Mouse (Mus musculus) left cerebral cortex, adult 8-10 months (tissue): Measurements from ENCODE around the gene Kcne2. TPM values are rescaled to one million over a fixed set of nuclear protein-coding genes. Genes with fewer than 3 reads are reported as not detected.
A peak's percentile ranks its signal among the peaks of the same experiment; 100 is the strongest.

Experiments
- DNase-seq, 2 experiments: peaks; one replicate each; pipeline ENCODE4 v3.0.0; 2022; ENCODE audit warnings: low spot score in 2 of 2
- total RNA-seq, 4 experiments: library from RNA; stranded (reverse); gene quantifications; 2 replicates each; pipeline ENCODE4 v1.2.4; 2022

Gene Kcne2
- 1 to 10 TPM in 1 of 4 experiments, under 1 TPM in 2, not detected in 1; 0.21 to 2.5 (median 0.66) TPM for total RNA-seq

DNA sequence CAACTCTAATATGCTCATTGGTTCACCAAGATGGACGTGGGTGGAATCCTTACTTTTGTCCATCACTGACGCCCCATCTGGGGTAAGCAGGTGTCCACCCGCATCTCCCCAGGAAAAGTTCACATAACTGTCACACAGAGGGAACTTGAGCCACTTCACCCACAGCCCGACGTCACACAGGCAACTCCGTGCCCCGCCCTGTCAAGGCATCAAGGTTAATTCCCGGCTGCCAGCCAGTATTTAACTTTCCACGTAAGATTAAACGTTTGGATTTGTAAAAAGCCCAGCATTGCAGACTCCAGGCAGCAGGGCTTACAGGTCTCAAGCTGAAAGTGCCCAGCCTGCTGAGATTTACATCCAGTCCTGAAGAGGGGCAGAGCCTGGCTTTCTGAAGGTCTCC, at the start of gene Kcne2:
Gene Kcne2, plus strand, starts transcription at position 289 of the 400 bp plus-strand sequence.
- DNase-seq: no peak

DNA sequence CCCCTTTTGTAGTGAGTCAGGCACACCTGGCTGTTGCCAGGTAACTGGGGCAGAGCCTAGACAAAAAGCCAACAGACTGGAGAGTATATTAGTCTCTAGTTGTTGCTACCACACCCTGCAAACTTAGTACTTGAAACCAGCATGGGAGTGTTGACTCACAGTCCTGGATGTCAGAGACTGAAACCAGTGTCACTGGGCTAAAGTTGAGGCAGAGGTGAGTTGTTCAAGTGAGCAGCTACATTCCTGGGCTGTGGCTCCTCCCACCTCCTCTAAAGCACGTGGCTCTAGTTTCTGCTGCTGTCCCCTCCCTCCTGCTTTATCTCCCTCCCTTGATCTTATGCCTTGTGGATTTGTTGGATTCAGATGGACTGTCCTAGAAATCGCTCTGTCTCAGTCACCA, 46.3 kb upstream of the Kcne2 start:
- no peak for DNase-seq

DNA sequence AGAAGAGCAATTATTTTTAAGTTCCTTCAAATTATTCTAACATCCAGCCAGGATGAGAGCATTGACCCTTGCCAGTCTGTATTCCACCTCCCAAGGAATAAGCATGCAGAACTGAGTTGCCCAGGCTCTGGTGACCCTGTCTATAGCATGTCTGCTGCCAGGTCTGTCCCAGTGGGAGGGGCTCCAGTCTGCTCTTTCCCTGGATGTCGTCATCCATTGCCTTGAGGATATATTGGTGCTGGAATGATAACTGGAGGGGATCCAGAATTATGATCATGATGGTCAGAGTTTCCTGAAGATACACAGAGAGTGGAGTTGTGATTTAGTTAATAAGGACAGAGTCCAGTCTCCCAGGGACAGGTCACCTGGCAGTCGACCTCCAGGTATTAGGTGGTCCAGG, 45.2 kb upstream of the Kcne2 start:
- no peak for DNase-seq

DNA sequence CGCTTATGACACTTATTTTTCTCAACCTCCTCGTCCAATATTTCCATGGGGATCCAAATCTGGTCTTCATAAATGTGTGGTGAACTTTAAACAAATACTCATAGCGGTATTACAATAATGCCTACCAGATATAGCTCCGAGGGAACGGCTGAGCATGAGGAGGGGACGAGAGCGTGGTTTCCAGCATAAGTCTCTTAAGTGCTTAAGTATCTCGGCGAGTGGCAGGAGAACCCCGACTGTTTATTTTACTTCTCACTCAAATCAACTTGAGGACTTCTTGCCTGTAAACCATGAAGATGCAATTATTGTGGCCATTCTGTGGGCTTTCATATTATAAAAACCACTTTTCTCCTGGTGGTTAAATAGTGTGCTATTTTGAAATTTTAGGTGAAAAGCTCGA, 44.5 kb upstream of the Kcne2 start:
- no peak for DNase-seq

DNA sequence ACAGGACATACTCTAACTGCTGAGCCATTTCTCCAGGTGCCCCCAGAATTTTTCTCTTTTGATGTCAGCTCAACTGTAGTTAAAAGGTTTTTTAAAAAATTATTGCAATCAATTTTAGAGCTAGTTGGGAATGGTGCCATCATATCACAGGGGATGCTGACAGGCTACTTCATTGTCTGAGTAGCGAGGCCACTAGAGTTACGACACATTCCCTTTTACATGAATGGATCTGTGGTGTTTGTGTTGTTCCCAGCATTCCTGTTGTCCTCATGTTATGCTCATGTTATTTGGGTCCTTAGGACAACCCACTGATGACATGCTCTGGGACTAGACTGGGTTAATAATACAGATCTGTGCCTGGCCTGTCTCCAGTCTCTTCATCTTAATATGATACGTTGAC, 42.5 kb upstream of the Kcne2 start:
- DNase-seq: no peak

DNA sequence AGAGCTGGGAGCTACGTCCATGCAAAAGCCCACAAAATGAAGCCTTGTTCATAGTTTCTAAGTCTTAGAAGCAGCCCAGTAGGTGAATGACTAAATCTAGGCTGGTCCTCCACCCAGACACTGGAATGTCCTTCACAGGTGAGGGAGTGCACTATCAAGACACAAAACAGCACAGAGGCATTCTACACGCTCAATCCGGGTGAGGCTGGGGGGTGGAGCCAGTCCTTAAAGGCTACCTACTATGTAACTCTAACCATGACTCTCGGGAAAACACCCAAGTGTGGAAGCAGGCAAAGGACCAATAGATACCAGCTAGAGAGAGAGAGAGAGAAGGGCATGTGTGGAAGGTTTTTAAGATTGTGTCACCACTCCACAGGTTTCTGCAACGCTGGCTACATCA, 41.7 kb upstream of the Kcne2 start:
- DNase-seq: no peak

DNA sequence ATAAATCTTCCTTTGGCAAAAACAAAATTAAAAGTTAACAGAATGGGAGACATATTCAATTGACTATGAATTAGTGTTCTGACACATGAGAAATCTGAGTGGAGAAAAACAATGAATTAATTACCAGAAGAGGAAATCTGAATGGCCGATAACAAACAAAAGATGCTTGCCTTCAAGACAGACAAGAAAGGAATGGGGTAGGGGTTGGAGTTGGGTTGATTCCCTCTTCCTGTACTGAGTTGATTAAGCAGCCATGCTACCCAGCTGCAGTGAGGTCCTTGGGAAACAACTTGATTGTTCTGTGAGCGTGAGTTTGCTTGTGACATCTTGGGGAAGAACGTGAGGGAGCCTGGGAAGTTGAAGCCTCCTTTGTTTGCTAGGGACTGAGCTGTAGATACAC, 37.9 kb upstream of the Kcne2 start:
- no peak for DNase-seq

DNA sequence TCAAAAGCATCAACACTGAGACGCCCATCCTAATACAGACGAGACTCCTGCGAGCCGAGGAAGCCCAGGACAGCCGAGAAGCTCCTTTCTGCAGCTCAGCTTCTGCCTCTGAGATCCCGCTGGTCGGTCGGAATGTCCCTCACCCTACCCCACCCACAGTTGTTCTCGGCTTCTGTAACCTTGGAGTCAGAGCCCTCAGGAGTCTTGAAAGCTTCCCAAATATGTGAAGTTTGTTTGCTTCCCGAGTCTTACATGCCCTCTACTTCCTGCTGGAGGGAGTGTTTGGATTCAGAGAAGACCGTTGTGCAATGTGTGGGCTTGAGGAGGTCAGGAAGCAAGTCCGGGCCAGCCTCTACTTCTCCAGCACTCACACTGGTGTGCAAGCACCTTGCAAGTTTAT, 24.3 kb upstream of the Kcne2 start:
- no peak for DNase-seq

DNA sequence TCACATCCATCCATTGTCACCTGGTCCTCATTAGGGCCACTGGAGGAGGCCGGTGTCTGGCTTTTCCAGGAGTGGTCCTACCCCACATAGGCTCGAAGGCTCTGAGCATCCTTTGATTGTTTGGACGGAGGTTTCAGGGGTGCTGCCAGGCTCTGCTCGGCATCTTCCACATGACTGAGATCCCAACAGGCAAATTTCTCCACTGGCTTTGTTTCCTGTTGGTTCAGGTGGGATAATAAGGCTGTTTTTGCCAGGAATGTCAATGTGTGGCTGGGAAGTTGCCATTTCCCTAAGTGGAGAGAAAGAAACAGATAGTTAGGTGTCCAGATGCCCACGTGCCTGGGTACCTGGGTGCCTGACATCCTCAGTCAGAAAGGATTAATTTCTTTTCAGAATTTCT, 17.7 kb upstream of the Kcne2 start:
- DNase-seq: no peak

DNA sequence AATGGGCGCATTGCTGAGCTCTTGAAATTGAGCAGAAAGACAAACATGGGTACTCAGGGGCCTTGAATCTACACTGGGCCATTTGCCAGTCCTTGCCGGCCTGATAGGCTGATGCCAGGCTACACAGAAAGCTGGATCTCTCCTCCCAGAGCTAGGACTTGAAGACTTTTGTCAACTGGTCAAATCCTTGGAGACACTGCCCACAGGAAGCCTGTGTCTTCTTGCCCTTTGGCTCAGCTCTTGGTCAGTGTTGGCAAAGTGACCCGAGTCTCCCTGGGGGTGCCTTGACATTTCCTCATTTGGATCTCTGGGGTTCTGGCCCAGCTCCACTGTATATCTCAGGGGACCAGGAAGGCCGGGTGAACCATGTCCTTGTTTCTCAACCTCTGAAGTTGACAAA, 16.7 kb upstream of the Kcne2 start:
- no peak for DNase-seq

DNA sequence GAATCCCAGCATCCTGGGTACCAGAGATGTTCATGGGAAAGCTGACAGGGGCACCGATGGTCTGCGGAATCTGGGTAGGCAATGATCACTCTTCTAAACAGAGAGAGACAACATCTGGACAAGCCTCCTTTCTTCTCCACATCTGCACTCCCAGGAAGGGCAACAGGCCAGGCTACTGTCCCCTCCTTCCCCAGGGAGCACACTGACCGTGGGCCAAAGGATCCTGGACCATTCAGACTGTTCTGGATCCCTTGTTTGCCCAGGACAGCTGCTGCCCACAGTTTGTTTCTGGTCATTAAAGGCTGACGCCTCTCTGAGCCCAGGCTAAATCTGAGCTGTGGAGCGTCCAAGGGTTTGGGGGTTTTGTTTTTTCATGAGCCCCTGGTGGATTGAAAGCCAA, 9.5 kb upstream of the Kcne2 start:
- no peak for DNase-seq

DNA sequence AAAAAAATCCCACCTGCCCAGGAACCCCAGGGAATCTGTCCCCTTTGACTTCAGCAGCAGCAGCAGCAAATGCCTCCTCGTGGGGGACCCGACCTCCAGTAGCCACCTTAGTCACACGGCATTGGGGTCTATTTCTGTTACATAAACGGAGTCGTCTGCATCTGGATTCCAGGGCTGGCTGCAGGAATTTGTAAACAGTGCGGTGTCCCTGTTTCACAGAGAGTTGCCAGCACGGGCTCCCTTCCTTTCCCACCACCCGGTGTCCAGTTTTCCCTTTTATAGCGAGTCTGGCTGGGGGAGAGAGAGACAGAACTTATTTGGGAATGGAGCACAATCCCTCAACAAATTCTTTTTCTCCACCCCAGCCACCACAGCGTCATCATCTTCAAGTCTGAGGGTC, 7.1 kb upstream of the Kcne2 start:
- DNase-seq: no peak

DNA sequence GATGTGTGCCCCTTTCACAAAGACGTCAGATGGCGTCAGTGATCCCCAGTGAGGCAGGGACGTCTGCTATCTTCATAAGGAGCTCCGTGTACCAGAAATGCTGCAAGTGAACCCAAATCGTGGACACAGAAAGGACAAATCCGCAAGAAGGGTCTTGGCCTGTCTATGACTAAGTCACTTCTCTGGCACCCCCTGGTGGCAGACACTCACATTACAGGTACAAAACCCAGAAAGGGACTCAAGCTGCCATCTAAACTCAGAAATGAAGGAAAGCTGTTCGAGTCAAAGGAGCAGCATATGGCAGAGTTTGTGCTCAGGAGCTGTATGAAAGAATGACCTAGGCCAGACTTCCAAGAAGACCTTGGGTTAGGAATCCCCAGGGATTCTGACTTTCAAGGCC, 5.6 kb upstream of the Kcne2 start:
- DNase-seq: peak; percentile 62 to 94

DNA sequence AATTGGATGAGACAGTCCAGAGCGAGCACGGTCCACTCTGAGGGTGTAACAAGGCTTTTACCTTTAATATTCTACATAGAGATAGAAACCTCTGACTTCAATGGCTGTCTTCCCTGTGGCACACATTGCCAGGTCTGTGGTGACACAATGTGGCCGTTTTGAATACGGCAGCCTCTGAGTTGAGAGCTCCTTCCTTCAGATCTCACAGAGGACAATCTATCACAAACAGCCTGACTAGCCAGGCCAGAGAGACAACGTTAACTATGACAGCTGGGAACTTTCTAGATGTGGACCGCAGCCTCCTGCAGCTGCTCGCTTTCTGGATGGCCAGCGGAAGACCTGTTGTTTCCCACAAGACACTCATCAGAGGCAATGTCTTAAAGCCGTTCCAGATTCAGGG, 3.4 kb upstream of the Kcne2 start:
- DNase-seq: no peak

DNA sequence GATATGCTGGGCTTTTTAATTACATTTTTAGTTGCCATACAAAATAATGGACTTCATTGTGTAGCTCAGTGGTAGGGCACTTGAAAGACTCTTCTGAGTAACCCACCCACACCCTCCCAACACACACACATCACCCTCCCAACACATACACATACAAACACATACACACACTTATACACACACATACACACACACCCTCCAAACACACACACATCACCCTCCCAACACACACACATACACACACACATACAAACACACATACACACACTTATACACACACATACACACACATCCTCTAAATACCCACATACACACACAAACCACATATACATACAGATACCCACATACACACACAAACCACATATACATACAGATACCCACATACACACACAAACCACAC, 2.1 kb upstream of the Kcne2 start:
- DNase-seq: no peak

DNA sequence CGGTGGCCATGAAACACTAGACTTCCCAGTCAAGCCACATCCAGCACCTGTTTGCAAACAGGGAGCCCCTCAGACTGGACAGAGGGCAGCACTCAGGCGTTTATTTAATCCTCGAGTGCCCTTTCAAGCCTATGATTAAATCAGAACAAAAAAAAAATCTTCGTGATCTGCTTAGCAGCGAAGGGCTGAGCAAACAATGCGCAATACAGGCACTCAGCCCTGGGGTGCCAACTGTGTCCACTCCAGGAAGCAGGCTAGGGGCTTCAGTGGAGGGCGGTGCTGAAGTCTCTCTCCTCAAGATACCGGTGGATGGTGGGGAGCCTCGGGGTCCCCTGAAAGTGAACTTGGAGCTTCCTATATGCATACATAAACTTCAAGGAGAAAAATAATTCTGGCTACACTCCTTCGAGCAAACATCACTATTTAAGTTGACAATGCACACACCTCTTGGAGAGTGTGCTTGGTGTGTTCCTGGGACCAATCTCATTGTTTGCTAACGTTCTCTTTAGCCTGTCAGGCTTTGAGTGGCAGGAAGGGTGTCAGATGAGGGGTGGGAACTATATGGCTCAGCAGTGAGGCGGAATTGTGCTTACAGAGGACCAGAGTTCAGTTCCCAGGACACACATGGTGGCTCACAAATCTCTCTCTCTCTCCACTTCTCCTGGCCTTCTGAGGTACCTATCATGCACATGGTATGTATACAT, 2.2 kb downstream of the Kcne2 start:
- no peak for DNase-seq

DNA sequence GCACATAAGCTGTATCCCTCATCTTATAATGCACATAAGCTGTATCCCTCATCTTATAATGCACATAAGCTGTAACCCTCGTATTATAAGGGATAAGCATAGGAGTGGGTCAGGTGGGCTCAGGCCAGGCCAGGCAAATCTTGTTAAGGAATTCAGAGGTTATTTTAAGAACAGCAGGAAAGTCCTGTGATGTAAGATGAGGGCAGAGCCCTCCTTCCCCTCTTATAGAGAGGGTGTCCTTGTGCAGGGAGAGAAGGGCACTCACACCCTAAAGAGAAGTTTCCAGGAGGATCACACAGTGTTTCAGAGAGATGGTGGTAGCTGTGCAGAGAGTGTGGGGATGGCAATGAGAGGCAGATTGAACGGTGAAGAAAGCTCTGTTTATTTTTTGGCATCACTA, 3.1 kb downstream of the Kcne2 start:
- no peak for DNase-seq

DNA sequence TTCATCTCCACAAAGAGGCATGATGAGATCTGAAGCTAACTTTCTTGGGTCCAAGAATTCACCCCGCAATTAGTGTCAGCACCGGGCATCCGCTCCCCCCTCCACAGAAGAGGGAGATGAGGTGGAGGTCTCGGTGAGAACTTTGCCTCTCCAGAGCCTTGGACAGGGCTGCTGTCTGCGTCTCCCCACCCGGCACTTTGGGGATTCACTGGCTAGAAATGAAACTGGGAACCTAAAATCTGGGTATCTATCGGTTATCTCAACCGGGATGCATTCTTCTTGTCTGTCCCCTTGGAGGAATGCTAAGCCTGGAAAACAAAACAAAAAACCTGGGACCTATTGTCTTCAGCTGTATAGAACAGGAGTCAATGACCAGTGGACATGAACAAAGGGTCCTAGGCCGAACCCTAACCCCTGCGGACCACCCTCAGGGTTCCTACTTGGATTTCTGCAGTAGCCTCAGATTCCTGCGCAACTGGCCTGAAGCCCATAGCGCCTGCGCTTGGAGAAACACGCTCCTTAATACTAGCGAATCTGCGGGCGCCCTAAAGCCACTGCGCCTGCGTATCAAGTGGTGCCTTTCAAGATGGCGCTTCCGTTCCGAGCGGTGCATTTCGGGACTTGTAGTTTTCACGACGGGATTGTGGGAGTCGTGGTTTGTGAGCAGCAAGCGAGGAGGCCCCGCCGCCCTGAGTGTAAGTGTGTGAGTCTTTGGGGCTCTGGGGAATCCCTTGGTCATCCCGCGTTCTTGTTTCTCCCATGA, 8.6 kb downstream of the Kcne2 start, which contains the start of gene Smim11:
Gene Smim11, plus strand, starts transcription at position 638 of the 763 bp plus-strand sequence.
- peak; percentile 86 to 95 for DNase-seq

DNA sequence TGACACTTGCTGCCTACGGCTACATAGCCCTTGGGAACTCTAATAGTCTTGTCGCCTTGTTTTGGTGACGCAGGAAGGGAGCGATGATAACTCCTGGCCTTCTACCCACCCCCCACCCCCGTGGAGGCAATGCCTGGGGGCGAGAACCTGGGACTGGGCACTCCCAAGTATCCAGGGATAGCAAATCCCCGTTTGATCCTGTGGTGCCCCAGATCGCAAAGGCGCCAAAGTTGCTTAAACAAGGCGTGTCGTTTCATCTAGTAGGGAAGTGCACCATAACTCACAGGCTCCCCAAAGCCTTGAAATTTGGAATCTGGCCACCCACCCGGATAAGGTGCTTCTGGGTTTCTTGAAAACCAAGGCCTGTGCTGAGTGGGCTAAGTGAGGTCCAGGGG, 9.2 kb downstream of the Kcne2 start:
- peak in 1 of 2 experiments; percentile 48 for DNase-seq

DNA sequence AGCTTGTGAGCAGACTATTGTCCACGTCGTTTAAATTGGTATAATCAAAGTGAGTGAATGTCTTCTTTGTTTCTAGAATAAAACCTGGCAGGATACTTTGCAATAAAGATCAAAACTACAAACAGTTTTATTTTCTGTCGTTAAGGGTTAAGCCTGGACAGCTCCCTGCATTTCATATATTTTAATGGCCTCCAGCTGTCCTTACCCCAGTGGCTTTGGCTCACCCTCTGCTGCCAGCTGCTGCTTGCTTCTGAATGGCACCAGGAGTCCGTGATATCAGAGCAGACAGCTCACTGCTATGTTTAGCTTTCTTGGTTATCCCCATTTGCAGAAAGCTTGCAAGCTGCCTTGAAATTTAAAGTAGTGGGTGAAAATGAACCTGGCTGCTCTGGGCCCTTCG, 9.8 kb downstream of the Kcne2 start:
- DNase-seq: no peak

DNA sequence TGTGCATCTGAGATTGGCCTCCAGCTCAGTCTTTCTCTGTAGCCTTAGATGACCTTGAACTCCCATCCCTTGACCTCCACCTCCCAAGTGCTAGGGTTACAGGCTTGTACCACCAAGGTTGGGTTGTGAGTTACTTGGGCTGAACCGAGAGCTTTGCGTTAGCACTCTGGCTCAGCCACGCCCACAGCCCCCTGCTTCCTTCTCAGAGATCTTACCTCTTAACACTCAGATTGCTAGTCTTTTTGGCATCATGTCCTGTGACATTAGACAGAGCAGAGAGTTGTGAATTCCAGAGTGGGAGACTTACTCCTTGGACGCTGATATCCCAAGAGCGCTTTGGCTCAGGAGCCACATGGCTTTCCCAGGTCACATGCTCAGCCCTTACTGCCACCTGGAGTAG, 10.3 kb downstream of the Kcne2 start:
- DNase-seq: no peak

DNA sequence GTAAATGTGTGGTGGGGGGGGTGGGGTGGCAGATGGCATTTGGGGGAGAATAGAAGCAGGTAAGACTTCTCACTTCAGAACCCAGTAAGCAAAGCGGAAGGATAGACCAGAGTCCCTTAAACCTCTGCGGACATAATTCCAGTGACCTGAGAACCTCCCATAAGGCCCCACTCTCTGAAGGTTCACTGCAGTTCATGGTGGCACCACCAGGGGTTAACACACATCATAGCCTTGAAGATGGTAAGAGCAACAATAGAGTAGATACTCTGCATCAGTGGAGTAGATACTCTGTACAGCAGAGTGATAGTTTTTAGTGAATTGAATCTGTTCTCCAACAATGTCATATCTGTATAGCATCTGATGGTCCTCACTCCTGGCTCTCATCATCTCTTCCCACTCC, 13.3 kb downstream of the Kcne2 start:
- no peak for DNase-seq

DNA sequence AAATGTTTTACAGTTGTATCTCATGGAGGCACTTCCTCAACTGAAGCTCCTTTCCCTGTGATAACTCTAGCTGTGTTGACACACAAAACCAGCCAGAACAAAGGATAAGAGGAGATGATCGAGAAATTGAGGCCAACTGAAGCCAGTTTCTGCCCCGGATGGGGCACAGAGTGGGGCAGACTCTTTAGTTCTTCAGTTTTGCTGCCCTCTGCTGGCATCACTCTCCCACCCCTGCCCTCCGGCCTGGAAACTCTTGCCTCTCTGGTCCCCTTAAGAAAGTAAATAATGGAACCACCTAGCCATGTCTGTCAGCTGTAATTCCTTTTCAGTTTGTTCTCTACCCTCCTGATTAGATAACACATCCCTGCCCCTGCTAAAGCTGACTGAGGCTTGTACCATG, 15.8 kb downstream of the Kcne2 start:
- no peak for DNase-seq
